Mouse (Mus musculus) embryonic stem cell, embryonic (primary cell): ENCODE results near the gene Cdr1.

Experiments used
- CTCF ChIA-PET, 4 experiments: fragments of 300-600 bp in 2 of 4; fragments of 350-600 bp in 2 of 4; sonication (Branson Sonifier 250); formaldehyde crosslinking; loops; one replicate each; lab custom pipeline; 2022; ENCODE audit warnings: inconsistent platforms in 2 of 4; lab: Charles Lee
- POLR2A ChIA-PET, 4 experiments: fragments of 300-600 bp in 2 of 4; fragments of 350-600 bp in 2 of 4; sonication (Branson Sonifier 250); formaldehyde crosslinking; loops; one replicate each; lab custom pipeline; 2022; ENCODE audit warnings: antibody characterized with exemption in 4 of 4, inconsistent platforms in 1 of 4; lab: Charles Lee

Cdr1 gene

DNA sequence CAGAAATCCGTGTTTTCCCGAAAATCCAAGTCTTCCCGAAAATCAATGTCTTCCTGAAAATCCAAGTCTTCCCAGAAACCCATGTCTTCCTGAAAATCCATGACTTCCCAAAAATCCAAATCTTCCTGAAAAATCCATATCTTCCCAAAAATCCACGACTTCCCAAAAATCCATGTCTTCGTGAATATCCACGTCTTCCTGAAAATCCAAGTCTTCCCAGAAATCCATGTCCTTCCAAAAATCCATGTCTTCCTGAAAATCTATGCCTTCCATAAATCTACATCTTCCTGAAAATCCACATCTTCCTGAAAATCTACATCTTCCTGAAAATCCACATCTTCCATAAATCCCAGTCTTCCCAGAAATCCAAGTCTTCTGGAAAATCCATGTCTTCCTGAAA is at the start of gene Cdr1:
Gene Cdr1, minus strand, starts transcription at position 101 of the 400 bp plus-strand sequence.
- ChIA-PET CTCF (no interaction called here), POLR2A (no interaction called here)

DNA sequence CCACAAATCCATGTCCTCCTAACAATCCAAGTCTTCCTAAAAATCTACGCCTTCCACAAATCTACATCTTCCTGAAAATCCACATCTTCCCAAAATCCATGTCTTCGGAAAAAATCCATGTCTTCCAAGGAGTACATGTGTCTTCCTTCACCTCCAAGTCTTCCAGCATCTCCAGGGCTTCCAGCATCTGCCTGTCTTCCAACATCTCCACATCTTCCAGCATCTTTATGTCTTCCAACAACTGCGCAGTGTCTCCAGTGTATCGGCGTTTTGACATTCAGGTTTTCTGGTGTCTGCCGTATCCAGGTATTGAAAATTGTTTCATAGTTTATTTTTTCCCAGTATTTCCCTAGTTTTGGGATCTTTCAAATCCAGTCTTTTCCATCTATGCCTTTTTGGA is 511 bp upstream of the Cdr1 start:
- CTCF ChIA-PET = no interaction called here
- POLR2A ChIA-PET = no interaction called here

DNA sequence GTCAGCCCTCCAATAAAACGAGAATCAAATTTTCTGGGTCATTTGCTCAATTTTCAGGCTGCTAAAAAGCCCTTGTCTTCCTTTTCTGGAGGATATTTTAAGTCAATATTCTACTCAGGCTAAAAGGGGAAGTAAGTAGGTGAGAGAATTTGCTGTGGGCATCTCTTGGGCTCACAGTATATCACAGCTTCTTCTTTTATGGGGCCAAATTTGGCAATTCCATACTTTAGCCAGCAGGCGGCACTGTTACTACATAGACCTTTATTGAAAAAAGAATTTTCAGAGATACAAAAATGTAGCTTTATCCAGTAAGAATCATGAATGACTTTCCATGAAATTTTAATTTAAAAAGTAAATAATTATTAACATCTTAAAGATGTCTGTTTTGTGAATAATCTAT is 18.8 kb downstream of the Cdr1 start:
- ChIA-PET CTCF (interaction anchor here in 2 of 4 experiments (0.5 to 0.8 kb wide), 4 partner anchors 13 to 138 kb away, joined by 3 to 5 read pairs (median 4); no protein-coding TSS in a partner anchor), POLR2A (no interaction called here)

DNA sequence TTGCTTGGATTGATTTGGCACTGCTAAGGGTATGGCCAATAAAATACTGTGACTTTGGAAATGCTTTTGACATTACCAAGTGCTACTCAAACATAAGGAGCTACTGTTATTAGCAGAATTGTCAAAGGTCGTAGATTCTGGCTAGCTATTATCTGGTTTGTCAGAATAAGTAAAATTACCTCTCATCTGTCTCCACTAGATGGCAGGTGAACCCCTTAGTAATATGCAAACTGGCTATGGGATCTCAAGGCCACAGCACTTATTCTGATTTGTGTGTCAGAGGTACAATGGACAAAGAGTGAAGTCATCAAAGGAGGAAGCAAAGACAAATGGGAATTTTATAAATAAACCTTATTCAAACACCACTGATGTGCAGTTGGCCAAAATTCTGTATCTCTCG is 24.1 kb downstream of the Cdr1 start:
- ChIA-PET CTCF (no interaction called here), POLR2A (interaction anchor here in 1 of 4 experiments (0.6 kb wide), 1 partner anchor 259 kb away, joined by 9 read pairs; no protein-coding TSS in a partner anchor)

DNA sequence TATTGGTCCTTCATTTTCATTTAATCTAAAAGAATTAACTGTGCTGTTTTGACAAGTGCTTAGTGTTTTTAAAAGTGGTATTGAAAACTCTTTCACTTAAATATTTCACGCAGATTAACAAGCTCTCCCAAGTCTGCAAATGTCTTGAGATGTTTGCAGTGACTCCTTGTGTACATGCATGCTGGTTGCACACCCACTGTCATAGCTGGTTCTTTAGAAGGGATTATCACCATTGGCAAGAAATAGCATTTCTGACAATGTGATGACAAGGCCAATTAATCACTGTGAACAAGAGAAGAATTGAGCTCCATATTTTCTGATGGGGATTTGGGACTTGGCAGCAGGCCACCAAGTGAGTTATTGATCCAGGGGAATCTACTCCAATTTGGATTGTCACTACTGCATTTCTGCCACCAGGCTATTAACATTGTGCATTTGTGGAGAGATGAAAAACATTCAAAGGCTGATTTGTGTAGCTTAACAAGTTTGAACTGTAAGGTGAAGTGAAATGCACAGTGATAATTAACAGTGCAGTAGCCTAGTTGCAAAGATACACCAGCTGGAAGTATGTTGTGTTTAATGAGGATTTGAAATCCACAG is 30.6 kb downstream of the Cdr1 start:
- CTCF ChIA-PET = no interaction called here
- POLR2A ChIA-PET = no interaction called here

DNA sequence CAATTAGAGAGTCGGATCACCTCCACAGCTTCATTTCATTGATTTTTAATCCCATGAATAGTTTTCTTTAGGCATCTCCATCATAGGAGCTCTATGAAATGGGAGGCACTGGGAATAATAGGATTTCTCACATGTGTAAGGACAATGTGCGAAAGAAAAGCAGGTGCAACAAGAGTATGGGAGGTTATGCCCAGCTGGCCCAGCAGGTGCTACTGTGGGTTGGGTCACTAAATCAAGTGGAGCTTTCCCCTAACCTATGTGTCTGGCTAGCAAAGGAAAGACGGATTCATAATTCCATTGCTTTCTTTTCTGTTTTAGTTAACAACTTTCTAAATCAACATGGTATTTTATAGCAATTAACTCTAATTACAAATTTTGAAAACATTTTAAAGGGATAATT is 31.1 kb downstream of the Cdr1 start:
- CTCF ChIA-PET = no interaction called here

DNA sequence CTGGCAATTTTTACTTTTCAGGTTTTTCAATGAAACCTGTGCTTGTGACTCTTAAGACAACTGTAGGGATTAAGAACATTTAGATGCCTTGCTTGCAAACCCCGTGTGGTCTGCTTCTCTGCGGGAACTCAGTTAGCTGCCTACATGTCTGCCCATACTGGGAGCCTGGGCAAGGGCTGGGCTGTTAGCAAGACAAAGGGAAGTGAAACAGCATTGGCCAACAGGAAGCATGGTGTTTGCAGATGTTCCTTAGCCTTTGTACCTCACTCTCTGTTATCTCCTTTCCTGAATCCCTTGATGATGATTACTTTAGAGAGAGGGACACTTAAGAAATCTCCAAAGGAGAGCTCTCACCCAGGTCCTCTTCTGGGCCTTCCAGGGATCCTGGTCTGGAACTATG is 38.8 kb downstream of the Cdr1 start:
- ChIA-PET POLR2A (no interaction called here), CTCF (no interaction called here)

More for the DNA sequence above, 31.1 kb downstream of the Cdr1 start:
- POLR2A ChIA-PET = no interaction called here

DNA sequence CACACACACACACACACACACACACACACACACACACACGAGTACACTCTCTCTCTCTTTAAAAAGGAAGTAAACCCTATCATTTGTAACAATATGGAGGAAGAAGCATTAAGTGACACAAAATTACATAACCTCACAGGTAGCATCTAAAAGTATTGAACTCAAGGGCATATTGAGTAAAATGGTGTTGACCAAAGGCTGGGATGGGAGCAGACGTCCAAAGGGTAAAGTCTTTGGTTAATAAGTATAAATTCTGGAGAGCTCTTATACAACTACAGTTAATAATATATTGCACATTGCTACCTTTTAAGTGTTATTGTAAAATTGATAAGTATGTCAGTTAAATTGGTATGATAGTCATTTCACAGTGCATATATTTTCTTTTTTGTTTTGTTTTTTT is 39.9 kb downstream of the Cdr1 start:
- CTCF ChIA-PET = no interaction called here
- POLR2A ChIA-PET = interaction anchor here in 1 of 4 experiments (0.6 kb wide), 1 partner anchor 11 kb away, joined by 3 read pairs; no protein-coding TSS in a partner anchor

DNA sequence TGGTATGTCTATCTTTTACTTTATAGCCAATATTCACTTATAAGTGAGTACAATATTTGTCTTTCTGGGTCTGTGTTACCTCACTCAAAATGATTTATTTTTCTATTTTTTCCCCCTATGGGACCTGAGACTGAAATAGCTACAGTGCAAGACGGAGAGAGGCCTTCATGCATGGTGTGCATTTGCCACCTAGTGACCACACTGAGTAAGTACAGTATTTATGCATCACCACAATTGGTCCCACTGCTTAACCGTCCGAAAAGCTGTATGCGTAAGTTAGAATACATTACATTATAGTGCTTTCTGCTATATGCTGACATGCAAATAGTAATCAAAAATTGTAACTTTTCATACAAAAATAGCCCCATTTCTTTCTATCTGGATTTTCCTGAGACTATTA is 50.8 kb downstream of the Cdr1 start:
- CTCF ChIA-PET = interaction anchor here in 1 of 4 experiments (1.0 kb wide), 1 partner anchor 32 kb away, joined by 3 read pairs; no protein-coding TSS in a partner anchor
- POLR2A ChIA-PET = interaction anchor here in 2 of 4 experiments (0.5 to 0.6 kb wide), 2 partner anchors 10 to 604 kb away, joined by 3 read pairs; no protein-coding TSS in a partner anchor
